In genomic region chr5:33935700-33936111, GRCm38 (mm10) we compare ENCODE assay signal across 8 mouse cellular contexts. TPM values are rescaled to one million over a fixed set of nuclear protein-coding genes. Genes with fewer than 3 reads are reported as not detected.
DNase-seq lines count a peak whose midpoint lies in the region; ATAC-seq and TF ChIP-seq lines count a peak whose summit lies in the region.

No protein-coding gene starts in this region.

- peak overlapping the region; percentile 98 for H3K9ac ChIP-seq in liver, adult 2 months (ENCODE audit: low read depth, low read length)
- H3K9ac ChIP-seq in hindbrain, embryonic 11.5 days (ENCODE audit: low read depth, low read length): peak overlapping the region; percentile 65
- peak overlapping the region; percentile 75 for H3K9ac ChIP-seq in lung, postnatal 0 days (replicated peaks; ENCODE audit: low read depth)

- peaks cover 14% of the 10 kb centered on the region for H3K4me1 ChIP-seq in liver, adult 2 months (ENCODE audit: control insufficient read depth, insufficient read depth, low read length)
- 0 out of 2 replicates have a peak, but pooled peaks cover 2% of the 10 kb centered on the region for H3K4me1 ChIP-seq in hindbrain, embryonic 11.5 days (replicated peaks; ENCODE audit: control insufficient read depth, insufficient read depth, low read length)
- H3K4me1 ChIP-seq in lung, postnatal 0 days (ENCODE audit: insufficient read depth, low read depth, low read length): peaks cover 15% of the 10 kb centered on the region; the same call in 1 of the 2 replicates

- H3K9me3 ChIP-seq in hindbrain, embryonic 11.5 days (ENCODE audit: control insufficient read depth, low read length): no peaks in the 10 kb centered on the region; the same call in 1 of the 2 replicates
- no peaks in the 10 kb centered on the region for H3K9me3 ChIP-seq in lung, postnatal 0 days (ENCODE audit: low read length)

- peak; percentile 83 for ATAC-seq in hindbrain, embryonic 11.5 days (ENCODE audit: low FRiP score)
- ATAC-seq in lung, postnatal 0 days: peak; percentile 54
- no peak for ATAC-seq in monocyte, adult 5-6 weeks (replicated peaks; ENCODE audit: insufficient number of reproducible peaks, low FRiP score, low TSS enrichment, poor library complexity, severe bottlenecking)

- H3K36me3 ChIP-seq in liver, adult 2 months (ENCODE audit: control insufficient read depth, insufficient read depth, low read length): no peaks in the 10 kb centered on the region
- no peaks in the 10 kb centered on the region for H3K36me3 ChIP-seq in hindbrain, embryonic 11.5 days (ENCODE audit: control insufficient read depth, insufficient read depth, low read length)
- no peaks in the 10 kb centered on the region for H3K36me3 ChIP-seq in lung, postnatal 0 days (ENCODE audit: insufficient read depth, low read length)

- peak overlapping the region; percentile 81 for H3K27ac ChIP-seq in liver, adult 2 months (replicated peaks; ENCODE audit: insufficient read depth, low read depth, low read length)
- peak overlapping the region; percentile 82 for H3K27ac ChIP-seq in hindbrain, embryonic 11.5 days (ENCODE audit: low read depth, low read length)
- peak overlapping the region; percentile 89 for H3K27ac ChIP-seq in lung, postnatal 0 days (ENCODE audit: low read length)

- WGBS in liver, adult 2 months: 0% methylated on average over 39 of the region's 39 CpGs
- WGBS in hindbrain, embryonic 11.5 days: under 1% methylated on average over 39 of the region's 39 CpGs
- under 1% methylated on average over 33 of the region's 39 CpGs for WGBS in lung, postnatal 0 days

- H3K27me3 ChIP-seq in liver, adult 2 months (ENCODE audit: control insufficient read depth, insufficient read depth, low read length): no peaks in the 10 kb centered on the region
- no peaks in the 10 kb centered on the region for H3K27me3 ChIP-seq in hindbrain, embryonic 11.5 days (ENCODE audit: control insufficient read depth, insufficient read depth, low read length)
- no peaks in the 10 kb centered on the region for H3K27me3 ChIP-seq in lung, postnatal 0 days (replicated peaks; ENCODE audit: insufficient read depth, low read length)

- TF ChIP-seq CTCF in liver, adult 2 months (IDR thresholded peaks at IDR 0.05; ENCODE audit: low read depth, low read length): no peak
- TF ChIP-seq CTCF in lung, postnatal 0 days (IDR thresholded peaks at IDR 0.05): peak; percentile 32; the same call in 1 of the 2 replicates

- H3K79me2 ChIP-seq in liver, adult 2 months (ENCODE audit: control insufficient read depth, insufficient read depth, low read length): peaks cover 19% of the 10 kb centered on the region

- H3K4me2 ChIP-seq in hindbrain, embryonic 11.5 days (replicated peaks; ENCODE audit: low read depth, low read length): peak overlapping the region; percentile 28
- H3K4me2 ChIP-seq in lung, postnatal 0 days (replicated peaks; ENCODE audit: low read depth, low read length): peak overlapping the region; percentile 68

- TF ChIP-seq POLR2A in liver, adult 2 months (IDR thresholded peaks at IDR 0.05; ENCODE audit: extremely low read depth, insufficient read depth, low read length): no peak

- no peak for TF ChIP-seq EP300 in lung, postnatal 0 days (IDR thresholded peaks at IDR 0.05)

- peak overlapping the region; percentile 92 for H3K4me3 ChIP-seq in liver, adult 2 months (ENCODE audit: insufficient read depth, low read depth, low read length)
- H3K4me3 ChIP-seq in hindbrain, embryonic 11.5 days (ENCODE audit: low read depth, low read length): peak overlapping the region; percentile 71
- peak overlapping the region; percentile 66 for H3K4me3 ChIP-seq in lung, postnatal 0 days (ENCODE audit: low read depth, low read length)

- DNase-seq in liver, adult 2 months (ENCODE audit: extremely low read depth, low read depth, low spot score): peak; percentile 27
- no peak for DNase-seq in liver
- DNase-seq in embryo, embryonic 10.5 days (ENCODE audit: low spot score): peak; percentile 66
- no peak for DNase-seq in hindbrain, embryonic 11.5 days (ENCODE audit: low spot score)
- DNase-seq in lung, postnatal 0 days (ENCODE audit: low spot score): peak; percentile 41
- DNase-seq in left cerebral cortex, adult 11 months (ENCODE audit: low spot score): no peak
- DNase-seq in spleen, postnatal 4 days (ENCODE audit: low spot score in 2 of 2): no peak

RNA-seq across cellular contexts. Expression of gene Nelfa, which starts 0.5 kb away (rescaled TPM):
- 2.6 and 3.7 TPM in 2 replicates for total RNA-seq in liver, adult 2 months (2014; rRNA removed)
- 13.0 and 16.8 TPM in 2 replicates for polyA plus RNA-seq in liver, adult 2 months (2012; rRNA removed)
- 45.9 and 50.8 TPM in 2 replicates for polyA plus RNA-seq in hindbrain, embryonic 11.5 days (2014; fragmentation: Nextera tagmentation; extraction: Ambion mirVana)
- polyA plus RNA-seq in lung, postnatal 0 days (2015; fragmentation: Nextera tagmentation; extraction: Ambion mirVana): 21.7 and 22.3 TPM in 2 replicates
- 16.4 to 26.9 TPM (median 19.6 TPM) in 3 replicates for total RNA-seq in monocyte, adult 5-6 weeks (2017)

RNA-seq across cellular contexts. Expression of gene Gm1673, which starts 47.5 kb away (rescaled TPM):
- 0.37 and 1.3 TPM in 2 replicates for total RNA-seq in liver, adult 2 months (2014; rRNA removed)
- 1.6 and 2.3 TPM in 2 replicates for polyA plus RNA-seq in liver, adult 2 months (2012; rRNA removed)
- 236 and 250 TPM in 2 replicates for polyA plus RNA-seq in hindbrain, embryonic 11.5 days (2014; fragmentation: Nextera tagmentation; extraction: Ambion mirVana)
- polyA plus RNA-seq in lung, postnatal 0 days (2015; fragmentation: Nextera tagmentation; extraction: Ambion mirVana): 26.9 and 30.8 TPM in 2 replicates
- 4.8 TPM in 1 of 3 replicates, not detected in the others for total RNA-seq in monocyte, adult 5-6 weeks (2017)

Comparison
In these comparisons a context has a peak if more than half of its experiments do, and no peak if none do; other contexts are left out.
1. DNase-seq: peak in liver, adult 2 months (single experiment), embryo, embryonic 10.5 days (single experiment) and lung, postnatal 0 days (single experiment); none in liver (single experiment), hindbrain, embryonic 11.5 days (single experiment), left cerebral cortex, adult 11 months (single experiment) and spleen, postnatal 4 days (0 of 2).
2. Peak in every context shown above with its lines, with median percentiles within 50 percentile points of each other: H3K27ac ChIP-seq, H3K4me3 ChIP-seq and H3K9ac ChIP-seq.